Mouse (Mus musculus) mouse trophoblast stem cell (cell line): Measurements from ENCODE around the gene Qtrt1.
"Not testable (repeated sequence)": the region's sequence is repeated elsewhere in the genome, so short reads cannot be mapped to it uniquely, and the experiment has no call there.

Source experiments
- in situ Hi-C, 2 experiments: fragments of 300-500 bp; cut with MseI, MboI; formaldehyde crosslinking; loops; 2 replicates in 1 of 2; 3 replicates in 1 of 2; pipeline ENCODE4 v1.15.1; 2025

Gene Qtrt1

DNA sequence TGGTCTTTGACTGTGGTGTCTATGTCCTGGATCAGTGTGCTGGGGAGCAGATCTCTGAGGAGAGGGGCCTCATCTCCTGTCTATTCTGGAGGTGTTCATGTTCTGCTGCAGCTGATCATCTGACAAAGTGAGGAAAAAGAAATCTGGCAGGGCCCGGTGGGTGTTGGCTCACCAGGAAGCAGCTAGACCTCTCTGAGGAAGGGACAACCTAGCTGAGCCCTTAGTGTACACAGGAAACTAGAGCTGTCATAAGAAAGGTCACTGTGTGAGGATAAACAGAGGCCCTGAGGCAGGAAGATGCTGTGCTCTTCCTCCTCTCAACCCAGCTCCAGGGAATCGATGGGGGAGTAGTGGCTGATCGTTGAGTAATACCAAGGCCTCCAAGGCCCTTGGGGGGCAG, 38.6 kb downstream of the Qtrt1 start:
- in situ Hi-C loops, result no loop called here

DNA sequence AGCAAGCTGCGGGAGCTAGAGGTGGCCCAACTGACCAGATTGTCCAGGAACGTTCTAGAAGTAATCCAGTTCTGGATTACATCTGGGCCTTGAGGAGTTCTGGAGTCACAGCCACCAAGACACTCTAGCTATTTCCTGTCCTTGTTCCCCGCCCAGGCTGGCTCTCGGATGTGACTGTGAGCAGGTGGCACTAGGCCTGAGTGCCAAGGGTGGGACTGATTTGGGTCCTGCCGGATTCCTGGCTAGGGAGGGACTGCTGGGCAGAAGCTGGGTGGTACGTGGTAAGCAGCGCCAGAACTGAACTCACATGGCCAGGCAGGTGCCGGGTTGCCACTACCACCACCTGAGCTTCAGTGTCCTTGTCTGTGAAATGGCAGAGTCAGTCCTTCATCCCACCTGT, 39.8 kb downstream of the Qtrt1 start:
- in situ Hi-C loops, result no loop called here

DNA sequence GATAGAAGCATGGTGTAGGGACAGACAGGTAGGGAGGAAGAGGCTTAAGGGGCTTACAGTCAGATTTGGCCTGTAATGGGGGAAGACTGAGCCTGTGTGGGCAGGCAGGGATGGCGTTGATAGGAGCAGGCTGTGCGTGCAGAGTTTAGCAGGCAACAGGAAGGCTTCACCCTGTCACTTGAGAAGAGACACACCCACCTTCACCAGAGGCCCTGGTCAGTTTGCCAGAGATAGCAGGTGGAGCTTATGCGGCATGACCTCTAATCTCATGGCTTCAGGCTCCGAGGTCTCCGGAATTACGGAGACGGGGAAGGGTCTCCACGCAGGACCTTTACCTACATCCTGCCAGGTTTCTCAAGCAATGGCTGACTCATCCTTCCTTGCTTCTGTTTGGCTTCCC, 40.2 kb downstream of the Qtrt1 start:
- in situ Hi-C loops, result no loop called here

GRCm38 (mm10) chr9:21453003-21453402, 41.4 kb downstream of the Qtrt1 start:
- in situ Hi-C loops, result no loop called here

- in situ Hi-C loops, result no loop called here
Observed at GRCm38 (mm10) chr9:21453459-21453858, 41.8 kb downstream of the Qtrt1 start.

DNA sequence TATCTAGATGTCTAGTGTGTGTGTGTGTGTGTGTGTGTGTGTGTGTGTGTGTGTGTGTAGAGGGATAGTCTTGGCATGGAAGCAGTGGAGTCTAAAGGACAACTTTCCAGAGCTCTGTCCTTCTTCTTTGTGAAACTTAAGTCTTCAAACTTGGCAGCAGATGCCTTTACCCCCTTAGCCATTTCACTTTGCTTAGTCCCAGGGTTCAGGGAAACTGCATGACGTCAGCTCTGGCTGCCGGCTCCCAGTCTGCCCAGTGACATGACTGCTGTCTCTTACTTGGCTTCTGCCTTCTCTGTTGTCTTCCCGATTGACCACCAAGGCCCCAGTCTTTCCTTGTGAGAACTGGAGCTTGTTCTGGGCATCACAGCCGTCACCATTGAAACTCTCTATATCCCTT, 42.9 kb downstream of the Qtrt1 start:
- in situ Hi-C loops, result no loop called here

GRCm38 (mm10) chr9:21455103-21455770, 43.6 kb downstream of the Qtrt1 start:
- in situ Hi-C loops, result no loop called here

GRCm38 (mm10) chr9:21456246-21456929, 44.8 kb downstream of the Qtrt1 start:
- in situ Hi-C loops, result no loop called here

DNA sequence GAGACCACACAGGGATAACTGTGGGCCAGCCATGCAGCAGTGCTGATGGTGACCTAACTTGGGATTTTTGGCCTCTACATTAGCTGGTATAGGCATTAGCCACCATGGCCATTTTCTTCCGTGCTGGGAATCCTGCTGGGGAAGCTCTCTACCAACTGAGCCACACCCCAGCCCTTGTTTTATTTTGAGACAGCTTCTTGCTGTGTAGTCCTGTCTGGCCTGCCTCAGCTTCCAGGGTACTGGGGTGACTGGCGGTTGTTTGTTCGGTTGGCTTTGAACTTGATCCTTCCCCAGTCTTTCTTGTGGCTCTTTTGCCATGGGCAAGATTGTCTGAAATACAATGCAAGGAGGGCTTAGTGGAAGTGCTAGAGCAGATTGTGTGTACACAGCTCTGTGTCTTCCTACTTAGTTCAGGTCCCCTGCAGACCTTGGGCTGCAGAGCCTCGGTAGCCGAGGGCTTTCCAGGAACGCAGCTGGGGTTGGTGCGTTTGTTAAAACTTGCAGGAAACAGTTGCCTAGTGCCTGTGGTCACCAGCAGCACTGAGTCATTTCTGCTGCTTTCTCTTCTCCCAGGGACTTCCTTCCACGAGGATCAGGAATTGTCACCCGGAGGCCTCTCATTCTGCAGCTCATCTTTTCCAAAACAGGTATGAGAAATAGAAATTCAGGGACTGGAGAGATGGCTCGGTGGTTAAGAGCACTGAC, 45.4 kb downstream of the Qtrt1 start:
- in situ Hi-C loops, result no loop called here

GRCm38 (mm10) chr9:21458821-21459220, 47.2 kb downstream of the Qtrt1 start:
- in situ Hi-C loops, result no loop called here

DNA sequence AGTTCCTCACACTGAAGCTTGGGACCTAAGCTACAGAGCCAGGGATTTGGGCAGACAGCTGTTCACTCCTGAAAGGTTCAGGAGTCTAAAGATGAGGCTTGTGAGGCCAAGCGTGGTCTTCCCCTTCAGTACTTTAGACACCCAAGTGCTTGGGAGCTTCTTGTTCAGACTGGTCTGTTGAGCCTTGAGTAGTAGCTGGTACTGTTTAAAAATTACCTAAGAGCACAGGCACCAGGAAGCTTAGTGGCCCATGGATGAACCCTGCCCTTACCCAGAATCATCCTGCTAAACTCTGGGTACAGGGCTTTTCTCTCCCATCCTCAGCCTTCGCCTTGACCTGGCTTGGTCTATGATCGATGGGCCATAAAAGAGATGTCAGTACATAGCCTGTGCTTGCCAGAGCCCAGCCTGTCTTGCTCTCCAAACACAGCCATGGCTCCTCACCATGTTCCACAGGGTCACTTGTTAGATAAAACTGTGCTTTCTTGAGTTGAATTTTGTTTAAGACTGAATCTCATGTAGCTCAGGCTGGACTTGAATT, 48.8 kb downstream of the Qtrt1 start:
- in situ Hi-C loops, result no loop called here

- in situ Hi-C loops, result no loop called here
Observed at GRCm38 (mm10) chr9:21463138-21463590, 51.5 kb downstream of the Qtrt1 start.

DNA sequence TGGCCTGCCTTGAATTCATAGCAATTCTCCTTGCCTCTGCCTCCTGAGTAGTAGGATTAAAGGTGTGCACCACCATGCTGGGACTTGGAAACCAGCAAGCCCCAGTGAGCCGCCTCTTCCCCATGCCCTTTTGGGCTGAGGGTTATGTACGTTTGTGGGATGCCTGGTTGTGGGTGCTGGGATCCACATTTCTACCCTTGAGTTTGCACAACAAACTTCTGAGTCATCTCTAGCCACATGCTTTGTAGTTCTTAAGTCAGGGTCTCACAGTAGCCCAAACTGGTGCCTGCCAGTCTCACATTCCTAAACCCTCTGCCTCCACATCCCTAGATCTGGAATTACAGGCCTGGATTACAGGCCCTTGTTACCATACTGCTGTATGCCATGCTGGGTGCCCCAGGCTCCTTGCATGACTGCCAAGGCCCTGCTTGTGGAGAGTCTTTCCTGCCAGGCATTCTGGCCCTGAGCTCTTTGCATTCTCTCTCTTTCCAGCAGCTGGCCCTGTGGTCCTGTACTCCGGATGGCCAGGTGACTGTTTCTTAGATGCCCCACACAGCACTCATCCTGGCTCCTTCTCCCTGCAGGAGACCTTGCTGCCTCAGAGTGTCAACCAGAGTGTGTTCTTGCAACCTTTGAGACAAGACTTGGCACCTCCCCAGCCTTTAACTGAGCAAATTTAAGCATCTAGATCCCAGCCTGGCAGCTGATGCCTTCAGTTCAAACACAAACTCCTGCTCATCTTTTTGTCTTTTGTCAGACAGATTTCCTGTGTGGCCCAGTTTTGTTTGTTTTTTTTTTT, 52.3 kb downstream of the Qtrt1 start:
- in situ Hi-C loops, result no loop called here

GRCm38 (mm10) chr9:21464565-21464928, 52.9 kb downstream of the Qtrt1 start:
- in situ Hi-C loops, result not testable (repeated sequence)

DNA sequence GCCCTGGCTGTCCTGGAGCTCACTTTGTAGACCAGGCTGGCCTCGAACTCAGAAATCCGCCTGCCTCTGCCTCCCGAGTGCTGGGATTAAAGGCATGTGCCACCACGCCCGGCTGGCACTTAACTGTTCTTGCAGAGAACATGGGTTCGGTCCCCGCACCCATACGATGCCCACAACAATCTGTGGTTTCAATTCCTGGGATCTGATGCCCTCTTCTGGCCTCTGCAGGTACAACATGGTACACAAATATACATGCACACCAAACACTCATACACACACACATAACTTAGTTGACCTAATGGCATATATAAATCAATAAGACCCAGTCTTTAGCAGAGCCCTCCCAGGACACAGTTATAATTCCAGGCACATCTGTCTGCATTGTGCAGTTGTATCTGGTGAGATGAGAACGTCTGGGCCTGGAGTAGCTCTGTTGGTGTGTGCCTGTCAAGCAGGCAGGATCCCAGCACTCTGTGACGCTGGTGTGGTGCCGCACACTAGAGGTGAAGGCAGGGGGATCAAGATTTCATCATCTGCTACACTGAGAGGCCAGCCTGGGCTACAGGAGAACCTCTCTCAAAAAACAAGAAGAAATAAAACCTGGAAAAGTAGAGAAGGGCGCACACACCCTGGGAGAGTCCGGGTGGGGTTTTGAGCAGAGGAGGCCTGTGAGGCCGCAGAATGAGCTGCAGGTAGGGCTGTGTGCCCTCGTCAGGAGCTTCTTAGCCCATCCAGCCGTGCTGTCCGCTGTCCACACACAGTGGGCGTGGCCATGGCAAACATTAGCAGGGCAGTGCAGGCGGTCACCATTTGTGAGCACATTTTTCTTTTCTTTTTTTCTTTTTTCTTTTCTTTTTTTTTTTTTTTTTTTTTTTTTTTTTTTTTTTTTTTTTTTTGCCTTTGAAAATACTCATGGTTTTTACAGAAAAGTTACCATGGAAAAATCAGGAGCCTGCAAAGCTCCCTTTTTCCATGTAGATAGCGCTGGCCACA, 57.7 kb downstream of the Qtrt1 start:
- in situ Hi-C loops, result no loop called here
